Mouse (Mus musculus) erythroid progenitor cell, adult 5-6 weeks (primary cell): ENCODE results near the gene Nufip2. TPM values are rescaled to one million over a fixed set of nuclear protein-coding genes. Genes with fewer than 3 reads are reported as not detected.

Experiments
- ATAC-seq: replicated peaks from 2 replicates; pipeline ENCODE4 v1.8.0; 2016; ENCODE audit warnings: moderate number of reproducible peaks, mild to moderate bottlenecking, moderate TSS enrichment, inconsistent platforms; ENCODE audit not compliant: poor library complexity, low FRiP score, severe bottlenecking
- total RNA-seq, 2 experiments: library from RNA; stranded (forward) in 1 of 2; stranded (reverse) in 1 of 2; fragments of 150-400 nt in 1 of 2; fragments of 186-747, 209-891 nt in 1 of 2; gene quantifications; 2 replicates each; pipeline versions ENCODE4 v1.2.3 to v1.2.4; 2015 to 2017; ENCODE audit warnings: low replicate concordance in 2 of 2

The Nufip2 gene
- total RNA-seq, 2 experiments from 2014 or later = 30.0 to 37.3 TPM

- no peak for ATAC-seq
Measured at GRCm38 (mm10) chr11:77764694-77765458, 78.9 kb downstream of the Nufip2 start.

- ATAC-seq = no peak
Measured at GRCm38 (mm10) chr11:77765459-77765777, 79.5 kb downstream of the Nufip2 start.

- peak; percentile 73 for ATAC-seq
Measured at GRCm38 (mm10) chr11:77766351-77767001, 80.5 kb downstream of the Nufip2 start.

GRCm38 (mm10) chr11:77769496-77769895, 83.5 kb downstream of the Nufip2 start:
- ATAC-seq = no peak

DNA sequence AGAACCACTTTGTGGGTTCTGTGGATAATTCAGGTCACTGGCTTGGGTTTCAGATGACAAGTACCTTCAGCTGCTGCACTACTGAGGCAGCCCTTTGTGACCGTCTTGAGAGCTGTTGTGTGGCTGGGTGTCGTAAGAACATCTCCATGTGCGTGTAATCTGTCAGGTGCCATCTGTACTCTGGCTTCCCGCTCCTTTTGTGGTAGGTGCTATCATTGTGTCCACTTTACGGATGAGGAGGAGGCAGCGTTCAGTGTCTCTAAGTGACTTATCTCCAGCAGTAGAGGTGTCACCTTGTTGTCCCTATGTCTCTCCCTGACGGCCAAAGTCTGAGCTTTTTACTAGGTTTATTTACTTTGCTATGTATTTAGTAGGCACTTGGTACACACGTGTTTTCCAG, 84.4 kb downstream of the Nufip2 start:
- no peak for ATAC-seq

- ATAC-seq = peak; percentile 84
Measured at GRCm38 (mm10) chr11:77771879-77772713, 86.1 kb downstream of the Nufip2 start.

- no peak for ATAC-seq
Measured at GRCm38 (mm10) chr11:77775701-77776400, 89.9 kb downstream of the Nufip2 start.

DNA sequence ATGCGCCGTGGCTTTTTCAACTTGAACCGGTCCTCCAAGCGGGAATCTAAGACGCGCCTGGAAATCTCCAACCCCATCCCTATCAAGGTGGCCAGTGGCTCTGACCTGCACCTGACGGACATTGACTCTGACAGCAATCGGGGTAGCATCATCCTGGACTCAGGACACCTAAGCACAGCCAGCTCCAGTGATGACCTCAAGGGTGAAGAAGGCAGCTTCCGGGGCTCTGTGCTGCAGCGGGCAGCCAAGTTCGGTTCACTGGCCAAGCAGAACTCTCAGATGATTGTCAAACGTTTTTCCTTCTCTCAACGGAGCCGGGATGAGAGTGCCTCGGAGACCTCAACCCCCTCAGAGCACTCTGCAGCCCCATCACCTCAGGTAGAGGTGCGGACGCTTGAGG, 91.5 kb downstream of the Nufip2 start:
- ATAC-seq = no peak

DNA sequence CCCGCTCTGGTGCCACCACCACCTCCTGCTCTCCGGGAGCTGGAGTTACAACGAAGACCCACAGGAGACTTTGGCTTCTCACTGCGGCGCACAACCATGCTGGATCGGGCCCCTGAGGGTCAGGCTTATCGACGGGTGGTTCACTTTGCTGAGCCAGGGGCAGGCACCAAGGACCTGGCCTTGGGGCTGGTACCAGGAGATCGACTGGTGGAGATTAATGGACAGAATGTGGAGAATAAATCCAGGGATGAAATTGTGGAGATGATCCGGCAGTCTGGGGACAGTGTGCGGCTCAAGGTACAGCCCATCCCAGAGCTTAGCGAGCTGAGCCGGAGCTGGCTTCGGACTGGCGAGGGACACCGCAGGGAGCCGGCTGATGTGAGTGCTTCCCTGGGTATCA, 92.0 kb downstream of the Nufip2 start:
- no peak for ATAC-seq

- ATAC-seq = no peak
Measured at GRCm38 (mm10) chr11:77779240-77779639, 93.3 kb downstream of the Nufip2 start.

GRCm38 (mm10) chr11:77781088-77781487, 95.1 kb downstream of the Nufip2 start:
- no peak for ATAC-seq

DNA sequence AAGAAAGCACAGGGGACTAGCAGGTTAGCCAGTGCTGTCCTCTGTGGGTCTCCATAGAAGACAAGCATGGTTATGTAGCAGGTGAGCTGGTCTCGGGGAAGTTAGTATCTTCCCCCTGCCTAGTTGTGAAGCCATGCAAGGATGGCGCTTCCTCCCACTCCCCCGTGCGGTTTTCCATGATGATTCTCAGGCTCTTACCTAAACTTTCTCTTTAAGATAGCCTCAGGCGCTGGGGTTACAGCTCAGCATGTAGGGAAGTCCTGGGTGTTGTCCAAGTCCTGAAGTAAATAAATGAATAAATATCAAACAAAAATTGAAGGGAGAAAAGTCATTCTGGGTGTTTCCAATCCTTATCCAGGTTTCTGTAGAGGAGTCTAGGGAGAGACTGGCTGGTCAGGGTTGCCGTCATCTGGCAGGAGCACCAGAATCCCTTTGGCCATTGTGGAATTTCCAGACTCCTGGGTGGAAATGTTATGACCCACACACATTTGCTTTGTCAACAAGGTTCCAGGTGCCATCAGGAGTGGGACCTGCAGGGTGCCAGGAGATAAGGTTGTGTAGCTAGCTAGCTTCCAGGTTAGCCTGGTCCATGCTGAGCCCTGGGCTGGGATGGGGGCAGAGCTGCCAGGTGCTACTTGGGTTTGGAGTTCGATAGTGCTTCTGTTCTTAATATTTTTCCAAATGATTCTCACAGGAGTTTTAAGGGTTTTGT, 96.3 kb downstream of the Nufip2 start:
- ATAC-seq = no peak

DNA sequence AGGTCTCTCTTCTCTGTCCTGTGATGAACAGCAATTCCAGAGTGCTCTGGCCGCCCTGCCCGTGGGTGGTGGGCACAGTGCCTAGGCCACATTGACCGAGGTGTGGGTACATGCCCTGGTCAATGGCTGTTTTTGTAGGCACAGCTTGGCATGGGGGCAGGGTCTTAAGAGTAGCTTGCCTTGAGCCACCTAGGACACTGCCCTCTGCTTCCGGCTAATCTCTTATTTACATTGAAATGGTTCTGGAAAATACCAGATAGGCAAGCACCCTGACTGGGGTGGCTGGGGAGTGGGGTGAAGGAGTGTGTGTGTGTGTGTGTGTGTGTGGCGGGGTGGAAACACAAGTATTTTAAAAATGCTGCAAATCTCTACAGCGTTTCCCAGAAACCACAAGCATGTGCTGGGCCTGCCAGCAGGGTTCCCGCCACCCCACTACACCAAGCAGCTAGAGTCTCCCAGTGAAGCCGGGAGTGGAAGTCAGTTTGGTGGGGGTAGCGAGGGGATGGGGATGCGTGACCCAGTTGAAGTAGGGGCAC, 97.3 kb downstream of the Nufip2 start:
- ATAC-seq = no peak

GRCm38 (mm10) chr11:77783747-77784646, 98.0 kb downstream of the Nufip2 start:
- peak; percentile 60 for ATAC-seq

DNA sequence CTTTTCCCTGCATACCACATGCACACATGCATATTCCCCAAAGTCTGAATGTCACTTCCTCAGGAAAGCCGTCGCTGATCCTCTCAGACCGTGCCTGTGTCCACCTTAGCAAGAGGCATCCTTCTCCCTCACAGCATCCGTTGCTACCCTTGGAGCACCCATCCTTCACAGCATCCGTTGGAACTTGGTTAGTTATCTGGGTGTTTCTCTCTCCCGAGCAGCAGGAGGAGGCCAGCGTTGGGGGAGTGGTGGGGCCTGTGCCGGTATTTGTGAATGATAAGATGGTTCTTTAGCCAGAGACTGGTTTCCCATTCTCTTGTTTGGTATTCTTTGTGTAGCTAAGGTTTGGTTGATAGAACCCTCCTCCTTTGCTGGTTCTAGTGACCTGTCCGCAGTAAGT, 98.9 kb downstream of the Nufip2 start:
- peak; percentile 69 for ATAC-seq

GRCm38 (mm10) chr11:77785396-77785767, 99.4 kb downstream of the Nufip2 start:
- no peak for ATAC-seq

DNA sequence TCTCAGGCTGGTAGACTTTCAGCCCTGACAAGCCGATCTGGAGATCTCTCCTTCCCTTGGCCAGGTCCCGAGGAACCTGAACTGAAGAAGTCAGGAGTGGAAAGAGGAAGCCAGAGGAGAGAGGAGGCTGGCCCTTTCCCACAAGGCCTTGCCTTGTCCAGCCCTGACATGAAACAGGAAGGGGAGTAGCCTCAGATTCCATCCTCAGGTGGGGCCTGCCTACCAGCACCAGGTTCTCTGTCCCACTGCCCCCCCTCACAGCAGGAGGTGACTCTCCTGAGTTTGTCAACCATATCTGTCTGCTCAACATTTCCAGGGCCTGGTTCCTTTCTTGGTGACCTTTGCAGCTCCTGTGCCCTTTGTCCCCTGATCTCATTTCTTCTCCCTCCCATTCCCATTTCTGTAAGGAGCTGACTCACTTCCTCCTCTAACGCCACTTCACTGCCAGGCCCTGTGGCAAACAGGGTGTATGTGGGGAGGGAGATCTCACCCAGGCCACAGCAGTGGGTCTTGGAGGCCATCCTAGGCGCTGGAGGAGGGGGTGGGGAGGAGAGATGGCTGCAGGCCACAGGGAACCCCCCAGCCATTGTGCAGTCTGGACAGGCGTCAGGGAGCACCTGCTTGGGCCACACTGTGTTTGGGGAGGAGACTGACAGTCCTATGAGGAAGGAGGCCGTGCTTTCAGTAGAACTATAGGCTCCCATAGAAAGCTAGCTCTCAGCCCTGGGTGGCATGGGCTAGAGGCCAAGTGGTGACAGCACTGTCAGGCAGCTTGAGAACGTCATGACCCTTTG, 100.0 kb downstream of the Nufip2 start:
- ATAC-seq = no peak

DNA sequence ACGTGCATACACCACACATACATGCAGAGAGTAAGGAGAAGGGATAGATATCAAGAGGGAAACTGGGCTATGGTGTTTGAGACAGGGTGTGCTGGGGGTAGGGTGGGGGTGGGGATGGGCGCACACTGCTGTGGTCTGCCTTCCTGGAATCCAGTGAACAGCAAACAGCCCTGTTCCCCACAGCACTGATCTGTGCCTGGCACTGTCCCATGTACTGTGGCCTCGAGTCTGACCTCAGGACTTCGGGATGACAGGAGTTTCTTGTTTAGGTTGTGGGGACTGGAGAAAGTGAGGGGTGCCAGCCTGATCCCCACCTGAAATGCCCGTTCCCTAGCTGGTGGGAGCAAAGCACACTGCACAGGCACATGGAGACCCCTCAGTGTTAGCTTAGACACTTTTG, 101.8 kb downstream of the Nufip2 start, which contains the start of gene Gm10277:
Gene Gm10277, minus strand, starts transcription at position 41 of the 400 bp plus-strand sequence.
- ATAC-seq = no peak
